Mouse (Mus musculus): ENCODE data around the gene Zfp870. TPM values are rescaled to one million over a fixed set of nuclear protein-coding genes. Genes with fewer than 3 reads are reported as not detected.

The Zfp870 gene
- 0.11 and 0.17 TPM in 2 replicates for polyA plus RNA-seq (2012)

DNA sequence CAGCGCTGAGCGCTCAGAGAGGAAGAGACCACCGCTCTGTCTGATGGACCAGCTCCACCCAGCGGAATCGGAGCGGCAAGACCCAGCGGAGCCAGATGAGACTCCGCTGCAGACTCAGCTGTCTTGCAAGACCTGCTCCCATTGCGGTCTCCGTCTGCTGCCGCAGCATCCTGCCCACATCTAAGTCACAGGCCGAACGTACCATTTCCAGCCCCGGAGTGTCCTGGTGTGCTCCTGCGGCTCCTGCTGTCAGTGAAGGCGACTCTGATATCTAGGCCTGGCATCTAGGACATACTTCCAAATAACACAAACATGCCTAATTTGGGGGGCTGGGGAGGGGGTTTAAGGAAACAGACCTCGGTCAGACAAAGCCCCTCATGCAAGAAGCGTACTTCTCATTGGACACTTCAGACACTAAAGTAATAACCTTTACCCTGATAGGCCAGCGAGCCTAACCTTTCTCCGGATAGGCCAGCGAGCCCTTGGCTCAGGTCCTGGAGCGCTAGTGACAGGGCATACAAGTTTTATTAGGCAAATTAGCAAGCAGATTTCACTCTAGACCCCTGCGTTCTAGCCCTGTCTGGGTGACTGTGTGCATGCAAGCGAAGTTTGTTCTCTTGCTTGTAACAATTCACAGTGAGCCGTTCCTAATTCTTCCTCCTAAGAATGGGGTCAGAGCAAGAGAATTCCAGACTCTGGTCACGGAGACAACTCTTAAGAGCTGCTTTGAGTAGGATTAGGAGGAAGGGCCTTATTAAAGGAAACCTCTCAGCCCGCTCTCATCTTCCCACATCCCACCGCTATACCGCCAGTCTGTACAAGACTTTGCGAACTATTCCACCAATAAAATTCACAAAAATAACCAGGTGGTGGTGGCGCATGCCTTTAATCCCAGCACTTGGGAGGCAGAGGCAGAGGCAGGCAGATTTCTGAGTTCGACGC is at the start of gene Zfp870:
TSS of gene Zfp870 (minus strand) at position 404 of the 942 bp plus-strand sequence.
- no peak for TF ChIP-seq GATA1 (IDR thresholded peaks at IDR 0.05; ENCODE audit: low read length)

- TF ChIP-seq GATA1 (IDR thresholded peaks at IDR 0.05; ENCODE audit: low read length), result no peak
Observed at GRCm38 (mm10) chr17:32939831-32940230, 48.4 kb upstream of the Zfp870 start.

DNA sequence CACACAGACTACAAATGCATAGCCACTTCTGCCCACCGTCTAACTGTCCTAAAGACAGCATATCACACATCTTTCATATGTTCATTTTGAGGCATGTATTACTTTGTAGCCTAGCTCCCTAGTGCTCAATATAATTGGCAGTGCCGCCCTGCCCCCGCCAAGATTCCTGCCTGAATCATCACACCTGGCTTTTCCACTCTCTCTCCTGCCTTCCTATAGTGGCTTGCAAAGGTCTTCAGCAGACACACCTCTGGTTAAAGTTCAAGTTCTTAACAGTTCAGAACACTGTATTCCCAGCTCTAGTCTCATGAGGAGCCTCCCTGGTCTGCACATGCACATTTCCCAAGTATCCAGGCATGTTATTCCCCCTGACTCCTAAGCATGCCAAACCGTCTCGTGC is 36.4 kb upstream of the Zfp870 start:
- TF ChIP-seq GATA1 (IDR thresholded peaks at IDR 0.05; ENCODE audit: low read length), result no peak

- TF ChIP-seq GATA1 (IDR thresholded peaks at IDR 0.05; ENCODE audit: low read length), result no peak
Observed at GRCm38 (mm10) chr17:32924658-32925312, 33.3 kb upstream of the Zfp870 start.

GRCm38 (mm10) chr17:32923681-32924080 is 32.2 kb upstream of the Zfp870 start:
- TF ChIP-seq GATA1 (IDR thresholded peaks at IDR 0.05; ENCODE audit: low read length), result no peak

DNA sequence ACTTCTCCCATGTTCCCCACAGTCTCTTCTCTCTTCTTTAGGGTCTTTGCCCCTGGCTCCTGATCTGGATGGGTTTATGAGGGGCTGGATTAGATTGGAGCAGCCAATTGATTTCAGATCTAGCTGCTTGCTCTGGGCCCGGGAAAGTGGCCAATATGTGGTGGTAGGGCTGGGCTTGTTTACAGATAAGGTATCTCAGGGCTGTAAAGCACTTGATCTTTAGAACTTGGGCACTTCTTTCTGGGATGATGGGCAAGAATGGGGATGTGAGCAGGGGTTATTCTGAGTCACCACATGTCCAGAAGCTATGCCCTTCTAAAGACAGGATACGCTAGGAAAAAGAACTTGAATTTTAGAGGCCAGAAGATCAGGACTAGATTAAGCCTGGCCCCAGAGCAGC is 27.7 kb upstream of the Zfp870 start:
- no peak for TF ChIP-seq GATA1 (IDR thresholded peaks at IDR 0.05; ENCODE audit: low read length)

- no peak for TF ChIP-seq GATA1 (IDR thresholded peaks at IDR 0.05; ENCODE audit: low read length)
Observed at GRCm38 (mm10) chr17:32917131-32917530, 25.7 kb upstream of the Zfp870 start, which contains the start of gene Cyp4f14. Gene Cyp4f14, minus strand, starts transcription at chr17:32917342.

GRCm38 (mm10) chr17:32916075-32916474 is 24.6 kb upstream of the Zfp870 start:
- no peak for TF ChIP-seq GATA1 (IDR thresholded peaks at IDR 0.05; ENCODE audit: low read length)

- no peak for TF ChIP-seq GATA1 (IDR thresholded peaks at IDR 0.05; ENCODE audit: low read length)
Observed at GRCm38 (mm10) chr17:32906172-32906571, 14.7 kb upstream of the Zfp870 start.

DNA sequence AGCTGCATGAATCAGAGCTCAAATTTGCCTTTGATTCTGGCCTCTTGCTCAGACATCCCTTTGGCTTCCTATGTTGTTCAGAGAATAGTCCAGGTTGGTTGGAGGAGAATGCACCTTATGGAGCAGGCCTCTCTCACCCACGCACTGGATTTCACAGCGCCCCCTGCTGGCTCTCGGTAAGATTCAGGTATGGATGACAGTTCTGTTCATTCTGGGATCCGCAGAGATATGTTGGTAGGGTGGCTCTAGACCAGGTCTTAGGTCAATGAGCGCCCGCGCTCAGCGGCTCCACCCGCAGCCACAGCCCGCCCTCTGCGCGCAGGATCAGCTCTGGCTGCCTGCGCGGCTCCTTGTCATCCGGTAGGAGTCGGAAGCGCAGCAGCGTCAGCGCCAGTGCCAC is 13.8 kb upstream of the Zfp870 start:
- TF ChIP-seq GATA1 (IDR thresholded peaks at IDR 0.05; ENCODE audit: low read length), result no peak

DNA sequence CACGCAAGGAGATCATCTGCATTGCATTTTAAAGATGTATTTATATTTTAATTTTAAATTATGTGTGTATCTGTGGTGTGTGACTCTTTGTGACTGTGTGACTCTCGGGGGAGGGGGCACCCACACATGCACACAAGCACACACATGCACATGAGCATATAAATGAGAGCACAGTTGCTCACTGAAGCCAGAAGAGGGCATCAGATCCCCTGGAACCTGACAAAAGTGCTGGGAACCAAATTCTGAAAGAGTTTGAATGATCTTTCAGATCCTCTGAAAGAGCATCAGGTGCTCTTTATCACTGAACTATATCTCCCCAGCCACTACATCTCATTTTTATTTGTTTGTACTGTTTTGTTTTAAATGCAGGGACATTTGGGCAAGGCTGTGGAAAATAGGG is 13.0 kb upstream of the Zfp870 start:
- TF ChIP-seq GATA1 (IDR thresholded peaks at IDR 0.05; ENCODE audit: low read length), result no peak

- no peak for TF ChIP-seq GATA1 (IDR thresholded peaks at IDR 0.05; ENCODE audit: low read length)
Observed at GRCm38 (mm10) chr17:32901751-32902525, 10.5 kb upstream of the Zfp870 start.

DNA sequence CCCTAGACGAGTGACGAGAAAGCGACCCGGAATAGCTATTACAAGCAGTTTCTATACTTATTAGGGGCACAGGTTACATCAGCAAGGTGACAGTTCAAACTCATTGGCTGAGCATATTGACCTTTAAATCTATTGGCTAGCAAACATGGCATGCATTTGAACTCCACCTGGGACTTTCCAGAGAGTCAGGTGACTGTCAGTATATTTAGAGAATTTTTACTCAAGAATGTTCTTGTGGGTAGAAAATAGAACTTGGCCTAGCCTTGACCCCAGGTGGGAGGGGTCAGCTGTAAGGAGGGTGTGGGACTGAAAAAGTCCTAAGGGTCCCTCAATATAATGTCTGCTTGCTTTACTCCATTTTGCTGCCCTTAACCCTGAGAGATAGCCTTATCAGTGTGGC is 4.0 kb upstream of the Zfp870 start:
- no peak for TF ChIP-seq GATA1 (IDR thresholded peaks at IDR 0.05; ENCODE audit: low read length)

DNA sequence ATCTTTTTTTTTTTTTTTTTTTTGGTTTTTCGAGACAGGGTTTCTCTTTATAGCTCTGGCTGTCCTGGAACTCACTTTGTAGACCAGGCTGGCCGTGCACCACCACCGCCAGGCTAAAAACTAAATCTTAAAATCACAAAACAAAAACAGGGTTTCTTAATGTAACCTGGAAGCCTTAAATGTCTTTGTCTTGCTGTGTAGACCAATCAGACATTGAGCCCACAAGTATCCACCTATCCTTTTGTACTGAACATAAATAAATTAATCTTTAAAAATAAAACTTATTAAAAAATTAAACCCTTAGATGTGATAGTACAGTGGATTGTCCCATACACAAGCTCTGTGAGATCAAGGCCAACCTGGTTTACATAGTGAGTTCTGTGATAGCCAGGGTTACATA is 2.5 kb upstream of the Zfp870 start:
- TF ChIP-seq GATA1 (IDR thresholded peaks at IDR 0.05; ENCODE audit: low read length), result no peak

- no peak for TF ChIP-seq GATA1 (IDR thresholded peaks at IDR 0.05; ENCODE audit: low read length)
Observed at GRCm38 (mm10) chr17:32890852-32891238, 597 bp downstream of the Zfp870 start.

GRCm38 (mm10) chr17:32889611-32890010 is 1.8 kb downstream of the Zfp870 start:
- TF ChIP-seq GATA1 (IDR thresholded peaks at IDR 0.05; ENCODE audit: low read length), result no peak
